Mouse (Mus musculus) T-cell, adult 2 months (primary cell): Measurements from ENCODE around the gene Ptdss2.

ENCODE experiments used
- DNase-seq: peaks from one replicate; pipeline ENCODE4 v3.0.0; 2022; ENCODE audit warnings: low spot score

Ptdss2 gene

DNA sequence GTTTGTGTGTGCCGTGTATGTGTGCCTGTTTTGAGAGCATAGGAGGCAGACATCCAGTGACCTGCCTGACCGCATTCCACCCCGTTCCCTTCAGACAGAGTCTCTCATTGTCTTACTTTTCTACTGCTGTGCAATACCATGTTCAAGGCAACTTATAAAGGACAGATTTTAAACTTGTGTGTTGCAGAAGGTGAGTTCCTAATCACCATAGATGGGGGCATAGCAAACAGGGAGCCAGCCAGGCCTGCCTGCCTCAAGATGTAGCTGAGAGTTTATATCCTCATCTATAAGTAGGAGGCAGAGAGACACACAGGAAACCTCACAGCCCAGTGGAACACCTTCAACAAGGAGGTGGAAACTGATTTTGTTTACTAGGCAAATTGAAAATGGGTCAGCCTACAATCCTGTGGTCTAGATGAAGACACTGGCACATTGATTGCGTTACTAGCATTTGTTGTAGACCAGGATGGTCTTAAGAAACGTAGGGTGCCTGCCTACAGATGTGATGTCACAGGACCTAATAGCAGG, 51.2 kb downstream of the Ptdss2 start:
- peak; percentile 22 for DNase-seq

DNA sequence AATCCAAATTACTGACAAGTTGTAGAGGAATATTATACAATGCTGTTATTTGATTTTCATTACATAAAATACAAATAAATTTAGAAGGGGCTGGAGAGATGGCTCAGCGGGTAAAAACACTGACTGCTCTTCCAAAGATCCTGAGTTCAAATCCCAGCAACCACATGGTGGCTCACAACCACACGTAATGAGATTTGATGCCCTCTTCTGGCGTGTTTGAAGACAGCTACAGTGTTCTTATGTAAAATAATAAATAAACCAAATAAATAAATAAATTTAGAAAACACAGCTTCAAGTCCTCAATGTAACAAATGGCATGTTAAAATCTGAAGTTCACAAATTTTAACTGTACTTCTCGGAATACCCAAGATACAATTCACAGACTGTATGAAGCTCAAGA, 52.9 kb downstream of the Ptdss2 start:
- DNase-seq: no peak

DNA sequence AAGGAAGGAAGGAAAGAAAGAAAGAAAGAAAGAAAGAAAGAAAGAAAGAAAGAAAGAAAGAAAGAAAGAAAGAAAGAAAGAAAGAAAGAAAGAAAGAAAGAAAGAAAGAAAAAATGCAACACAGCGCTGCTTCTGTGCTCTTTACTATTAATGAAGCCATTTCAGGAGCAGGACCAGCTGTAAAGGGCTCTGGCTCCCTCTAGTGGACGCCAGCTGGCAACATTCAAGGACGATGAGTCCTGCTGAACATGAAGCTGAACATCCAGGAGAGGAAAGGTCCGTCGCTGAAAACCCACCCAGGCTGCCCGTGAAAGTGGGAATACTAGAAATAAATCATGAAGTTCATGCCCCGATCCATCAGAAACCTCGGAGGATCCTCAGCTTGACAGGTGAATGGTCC, 54.0 kb downstream of the Ptdss2 start:
- peak; percentile 83 for DNase-seq

DNA sequence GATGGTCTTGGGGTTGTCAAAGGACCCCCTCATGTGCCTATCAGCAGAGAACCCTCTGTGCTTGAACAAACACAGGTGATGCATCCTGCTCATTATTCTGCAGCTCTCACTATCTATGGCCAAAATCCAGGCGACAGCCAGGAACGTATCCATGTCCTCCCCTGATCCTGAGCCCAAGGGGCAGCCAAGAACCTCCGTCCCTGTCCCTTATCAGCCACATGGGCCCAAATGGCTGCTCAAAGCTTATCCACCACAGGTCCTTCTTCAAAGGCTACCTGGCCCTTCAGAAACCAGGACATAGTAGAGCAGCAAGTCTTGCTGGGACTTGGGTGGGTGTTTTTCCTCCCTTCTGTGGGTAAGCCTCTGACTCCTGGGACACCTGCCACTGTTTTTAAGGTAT, 66.0 kb downstream of the Ptdss2 start:
- no peak for DNase-seq

DNA sequence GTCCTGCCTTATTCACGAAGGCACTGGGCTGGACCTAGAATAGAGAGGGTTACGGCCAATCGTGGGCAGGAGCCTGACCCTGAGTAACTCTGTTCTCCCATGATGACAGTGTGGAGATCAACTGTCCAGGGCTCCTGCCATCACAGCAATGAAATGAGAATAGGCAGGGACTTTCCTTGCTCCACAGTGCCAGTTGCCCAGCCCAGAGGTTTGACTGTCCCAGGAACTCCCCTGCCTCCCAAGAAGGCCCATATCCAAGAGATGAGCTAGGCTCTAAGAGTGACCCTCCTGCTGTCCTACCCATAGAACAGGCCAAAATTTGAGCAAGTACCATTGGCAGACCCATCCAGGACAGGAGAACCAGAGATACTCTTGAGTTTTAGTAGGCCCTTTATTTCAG, 66.6 kb downstream of the Ptdss2 start:
- no peak for DNase-seq

DNA sequence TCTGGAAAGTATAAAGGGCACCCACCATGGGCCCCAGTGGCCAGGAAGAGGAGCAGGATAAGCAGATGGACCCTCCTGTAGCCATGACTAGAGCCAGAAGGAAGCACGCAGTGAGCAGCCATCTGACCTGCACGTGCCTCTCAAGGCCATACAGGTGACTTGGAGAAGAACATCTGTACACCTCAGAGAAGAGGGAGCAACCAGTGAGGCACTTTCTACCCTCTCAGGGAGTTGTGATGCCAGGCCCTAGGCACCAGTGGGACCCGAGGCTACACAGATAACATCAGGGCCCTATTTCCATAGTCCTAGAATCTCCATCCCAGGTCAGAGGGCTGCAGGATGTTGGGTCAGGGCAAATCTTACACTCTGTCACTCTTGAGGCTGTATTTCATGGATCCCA, 68.0 kb downstream of the Ptdss2 start:
- no peak for DNase-seq

DNA sequence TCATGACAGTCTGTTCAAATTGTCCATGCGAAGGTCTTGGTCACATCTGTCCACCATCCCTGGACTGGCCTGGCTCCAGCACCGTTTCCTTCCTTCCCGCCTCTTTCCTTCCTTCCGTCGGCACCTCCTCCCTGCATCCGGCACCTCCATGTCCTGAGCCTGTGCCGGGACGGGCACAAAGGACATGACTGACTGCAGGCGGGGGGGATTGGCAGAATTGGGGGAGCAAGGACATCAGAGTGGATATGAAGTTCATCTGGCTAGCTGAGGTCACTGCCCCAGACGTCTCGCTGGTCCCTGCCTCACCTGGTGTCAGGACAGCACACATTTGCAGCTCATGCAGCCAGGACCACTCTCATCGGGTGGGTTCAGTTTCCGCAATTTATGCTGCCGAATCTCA, 68.9 kb downstream of the Ptdss2 start:
- DNase-seq: no peak

DNA sequence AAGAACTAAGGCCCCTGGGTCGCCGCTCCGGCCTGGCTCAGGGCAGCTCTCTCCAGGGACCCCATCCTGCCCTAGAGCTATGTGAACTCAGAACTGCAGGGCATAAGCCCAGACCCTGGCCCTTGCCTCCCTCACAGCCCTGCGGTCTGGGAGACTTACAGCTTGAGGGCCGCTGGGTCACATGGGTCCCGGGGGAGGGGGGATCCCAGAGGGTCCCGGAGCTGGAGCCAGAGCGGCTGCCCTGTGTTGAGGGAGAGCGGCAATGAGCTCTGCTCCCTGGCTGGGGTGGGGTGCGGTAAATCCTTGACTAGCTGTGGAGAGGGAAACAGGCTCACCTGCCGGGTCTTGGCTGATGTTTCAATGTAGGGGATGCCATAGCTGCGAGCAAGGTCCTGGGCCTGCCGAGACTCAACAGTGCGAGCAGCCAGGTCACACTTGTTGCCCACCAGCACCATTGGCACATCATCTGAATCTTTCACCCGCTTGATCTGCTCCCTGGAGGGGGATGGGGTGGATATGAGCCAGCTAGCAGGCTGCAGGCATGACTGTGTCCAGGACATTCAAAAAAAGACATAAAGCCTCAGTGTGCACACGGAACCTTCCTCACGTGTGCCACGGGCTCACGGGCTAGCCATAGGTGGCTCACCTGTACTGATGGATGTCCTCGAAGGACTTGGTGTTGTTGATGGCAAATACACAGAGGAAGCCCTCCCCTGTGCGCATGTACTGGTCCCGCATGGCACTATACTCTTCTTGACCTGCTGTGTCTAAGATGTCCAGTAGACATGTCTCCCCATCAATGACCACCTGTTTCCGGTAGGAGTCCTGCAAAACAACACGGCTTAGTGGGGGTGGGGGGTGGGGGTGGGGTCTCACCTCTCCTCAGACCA, 69.9 kb downstream of the Ptdss2 start:
- DNase-seq: no peak

DNA sequence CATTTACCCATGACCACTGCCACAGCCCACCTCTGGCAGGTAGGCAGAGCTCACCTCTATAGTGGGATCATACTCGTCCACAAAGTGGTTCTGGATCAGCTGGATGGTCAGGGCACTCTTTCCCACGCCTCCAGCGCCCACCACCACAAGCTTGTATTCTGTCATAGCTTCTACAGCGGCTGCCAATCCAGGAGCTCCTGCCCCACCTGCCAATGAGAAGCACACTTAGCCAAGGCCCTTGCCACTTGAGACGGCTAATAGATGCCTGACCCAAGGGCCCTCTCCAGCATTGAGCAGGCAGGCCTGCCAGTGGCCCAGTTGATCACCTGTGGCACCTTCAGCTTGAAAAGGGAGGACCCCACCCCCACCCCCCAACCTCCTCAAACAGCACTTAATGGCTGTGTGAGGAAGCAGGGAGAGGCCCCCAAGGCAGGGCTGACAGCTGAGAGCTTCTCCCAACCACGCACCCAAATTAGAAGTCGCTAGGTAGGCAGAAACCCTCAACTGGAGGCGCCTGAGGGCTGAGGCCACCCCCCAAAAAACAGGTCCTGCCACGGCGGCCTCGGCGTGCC, 70.7 kb downstream of the Ptdss2 start:
- no peak for DNase-seq

DNA sequence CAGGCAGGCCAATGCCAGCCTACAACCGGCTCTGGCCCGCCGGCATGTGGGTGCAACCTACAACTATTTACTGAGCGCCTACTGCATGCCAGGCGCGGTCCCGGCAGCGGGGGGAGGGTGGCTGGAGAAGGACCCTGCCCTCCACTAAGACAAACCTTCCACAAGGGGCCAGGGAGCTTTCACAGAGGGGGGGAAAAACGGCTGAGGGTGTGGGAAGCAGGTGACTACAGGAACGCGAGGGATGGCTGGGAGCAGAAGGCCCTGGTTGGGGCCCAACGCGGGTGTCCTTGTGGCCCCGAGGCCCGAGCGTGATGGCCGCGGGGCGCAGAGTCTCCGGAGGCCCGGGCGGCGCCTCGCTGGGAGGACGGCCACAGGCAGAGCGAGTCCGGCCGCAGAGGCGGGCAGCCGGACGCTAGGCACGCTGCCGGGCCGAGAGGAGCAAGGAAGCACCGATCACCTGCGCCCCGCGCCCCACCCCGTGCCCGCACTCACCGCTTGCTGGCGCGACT, 71.2 kb downstream of the Ptdss2 start:
- no peak for DNase-seq

DNA sequence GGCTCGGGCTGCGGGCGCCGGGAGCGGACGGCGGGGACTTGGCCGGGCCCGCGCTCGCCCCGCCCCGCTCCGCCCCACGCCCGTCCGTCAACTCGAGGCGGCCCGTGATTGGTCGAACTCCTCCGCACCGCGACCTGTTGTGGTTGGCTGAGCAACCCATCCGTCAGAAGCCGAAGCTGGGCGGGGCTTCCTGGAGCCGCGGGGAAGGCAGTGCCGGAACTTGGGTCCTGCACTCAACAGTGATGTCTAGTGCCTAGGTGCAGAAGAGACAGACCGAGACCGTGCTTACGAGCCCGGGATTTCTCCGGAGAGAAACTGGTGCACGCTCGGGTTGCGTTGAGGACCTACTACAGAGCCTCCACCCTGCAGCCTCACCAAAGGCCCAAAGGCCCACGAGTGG, 71.8 kb downstream of the Ptdss2 start, which contains the start of the genes Hras and Lrrc56:
TSS of gene Hras (minus strand) at position 58 of the 400 bp plus-strand sequence.
TSS of gene Lrrc56 (plus strand) at position 210 of the 400 bp plus-strand sequence.
- peak; percentile 97 for DNase-seq

DNA sequence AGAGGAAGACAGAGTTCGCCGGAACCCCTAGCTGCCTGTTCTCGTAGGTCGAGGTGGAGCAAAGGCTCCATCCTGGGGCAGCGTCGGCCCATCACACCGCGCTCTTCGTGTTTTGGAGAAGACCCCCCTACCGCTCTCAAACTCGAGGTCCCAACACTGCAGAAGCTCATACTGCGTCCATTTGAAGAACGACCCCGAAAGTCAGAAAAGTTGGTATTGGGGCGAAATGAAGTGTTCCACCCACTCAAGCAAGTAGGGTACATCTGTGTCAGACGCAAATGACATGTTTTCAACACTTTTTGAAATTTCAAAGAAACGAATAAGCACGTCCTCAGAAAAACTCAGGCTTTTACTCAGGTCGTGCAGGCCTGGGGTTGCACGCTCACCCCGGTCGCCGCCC, 72.2 kb downstream of the Ptdss2 start:
- DNase-seq: no peak

DNA sequence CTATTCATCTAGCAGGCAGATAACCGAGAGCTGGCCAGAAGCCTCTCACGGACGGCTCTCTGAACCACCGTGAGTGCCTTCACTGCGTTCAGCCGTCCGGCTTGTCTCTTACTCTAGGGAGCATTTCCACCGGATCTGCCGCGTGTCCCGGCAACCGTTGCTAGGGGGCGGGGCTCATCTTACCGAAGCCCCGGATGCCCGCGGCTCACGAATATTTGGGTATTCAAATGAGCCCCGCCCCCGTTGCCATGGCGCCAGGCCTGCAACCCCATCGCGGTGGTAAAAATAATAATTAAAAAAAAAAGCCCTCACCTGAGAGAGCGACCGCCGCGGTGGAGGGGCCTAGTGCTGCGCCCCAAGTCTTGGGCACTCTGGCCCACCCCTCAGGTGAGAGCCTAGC, 72.6 kb downstream of the Ptdss2 start:
- peak; percentile 91 for DNase-seq

DNA sequence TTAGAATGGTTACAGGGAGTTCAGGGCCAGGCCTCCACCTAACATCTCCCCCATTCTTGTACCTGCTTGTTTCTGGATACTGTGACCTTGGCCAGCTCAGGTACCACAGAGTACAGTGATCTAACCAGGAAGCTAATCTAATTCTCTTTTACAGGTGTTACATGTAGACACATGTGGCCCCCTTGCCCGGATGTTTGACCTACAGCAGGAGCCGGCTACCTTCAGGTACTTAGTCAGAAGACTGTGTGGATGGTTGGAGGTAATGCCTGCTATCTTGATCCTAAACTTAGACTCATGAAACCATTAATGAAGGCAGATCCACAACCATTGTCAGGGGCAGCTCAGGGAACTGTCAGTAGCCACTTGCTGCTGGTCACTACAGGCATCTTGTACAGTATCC, 73.6 kb downstream of the Ptdss2 start:
- no peak for DNase-seq

DNA sequence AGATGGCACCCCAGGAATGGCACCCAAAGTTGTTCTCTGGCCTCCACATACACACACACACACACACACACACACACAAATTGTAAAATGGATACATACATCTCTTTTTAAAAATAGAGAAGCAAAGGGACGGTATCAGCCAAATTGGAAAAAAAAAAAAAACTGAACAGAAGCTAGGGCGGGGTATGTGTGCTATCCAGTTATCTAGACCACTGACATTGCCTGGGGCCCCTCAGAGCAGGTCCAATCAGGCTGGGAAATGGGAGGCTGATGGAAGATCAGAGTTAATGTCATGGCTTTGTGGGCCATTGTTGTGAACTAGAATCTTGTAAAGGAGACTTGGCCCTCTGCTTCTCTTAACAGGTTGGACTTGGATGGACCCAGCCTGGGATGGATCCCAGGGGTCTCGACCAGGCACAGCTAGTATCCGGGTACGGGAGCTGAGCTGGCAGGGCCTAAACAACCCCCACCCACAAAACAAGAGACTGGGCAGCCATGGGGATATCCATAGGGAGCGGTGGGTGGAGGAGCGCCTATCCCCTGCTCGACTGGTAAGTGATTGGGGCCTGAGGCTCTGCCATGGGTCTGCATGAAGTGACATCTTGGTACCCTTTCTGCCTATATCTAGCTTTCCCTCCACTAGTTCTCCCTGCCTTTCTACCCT, 74.6 kb downstream of the Ptdss2 start:
- no peak for DNase-seq

DNA sequence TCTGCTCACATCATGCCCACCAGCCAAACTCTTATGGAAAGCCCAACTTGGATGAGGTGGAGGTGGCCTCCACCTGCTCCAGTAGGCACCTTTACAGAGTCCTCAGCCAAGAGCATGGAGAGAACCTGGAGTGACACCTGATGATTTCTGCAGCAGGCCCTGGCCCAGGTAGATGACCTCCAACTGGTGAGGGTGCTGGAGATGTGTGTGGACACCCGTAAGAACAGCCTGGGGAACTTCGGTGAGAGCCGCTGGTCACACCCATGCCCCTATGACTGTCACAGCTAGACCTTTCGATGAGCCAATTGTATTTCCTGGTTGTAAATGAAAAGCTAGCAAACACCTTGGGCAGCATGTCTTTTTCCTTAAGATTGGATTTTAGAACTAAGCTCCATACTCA, 75.9 kb downstream of the Ptdss2 start:
- DNase-seq: no peak

DNA sequence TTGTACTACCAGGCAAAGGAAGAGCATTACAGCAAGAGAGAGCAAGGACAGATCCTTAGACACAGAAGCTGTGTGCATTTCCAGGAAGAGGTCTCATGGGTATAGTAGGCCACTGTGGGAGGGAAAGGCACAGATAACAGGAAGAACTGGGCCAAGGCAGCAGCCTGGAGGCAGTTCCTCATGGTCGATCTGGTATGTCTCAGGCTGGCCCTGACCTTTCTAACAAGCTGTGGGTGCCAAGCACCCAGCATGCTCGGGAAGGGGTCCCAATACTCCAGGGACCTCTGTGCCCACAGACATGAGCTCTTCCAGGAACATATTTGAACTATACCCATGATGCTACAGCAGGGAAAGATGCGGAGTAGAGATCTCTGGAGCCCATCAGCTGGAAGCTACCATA, 82.4 kb downstream of the Ptdss2 start:
- no peak for DNase-seq

DNA sequence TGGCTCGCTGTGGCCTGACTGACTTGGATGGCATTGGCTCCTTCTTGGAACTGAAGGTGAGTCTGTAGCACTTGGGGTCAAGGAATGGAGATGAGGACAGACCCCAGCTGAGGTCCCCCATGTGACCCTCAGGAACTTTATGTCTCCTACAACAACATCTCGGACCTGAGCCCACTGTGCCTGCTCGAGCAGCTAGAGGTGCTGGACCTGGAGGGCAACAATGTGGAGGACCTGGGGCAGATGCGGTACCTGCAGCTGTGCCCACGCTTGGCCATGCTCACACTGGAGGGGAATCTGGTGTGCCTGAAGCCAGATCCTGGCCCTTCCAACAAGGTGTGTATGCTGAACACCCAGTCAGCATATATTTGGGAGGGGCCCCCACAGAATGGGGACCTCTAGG, 83.3 kb downstream of the Ptdss2 start:
- no peak for DNase-seq

DNA sequence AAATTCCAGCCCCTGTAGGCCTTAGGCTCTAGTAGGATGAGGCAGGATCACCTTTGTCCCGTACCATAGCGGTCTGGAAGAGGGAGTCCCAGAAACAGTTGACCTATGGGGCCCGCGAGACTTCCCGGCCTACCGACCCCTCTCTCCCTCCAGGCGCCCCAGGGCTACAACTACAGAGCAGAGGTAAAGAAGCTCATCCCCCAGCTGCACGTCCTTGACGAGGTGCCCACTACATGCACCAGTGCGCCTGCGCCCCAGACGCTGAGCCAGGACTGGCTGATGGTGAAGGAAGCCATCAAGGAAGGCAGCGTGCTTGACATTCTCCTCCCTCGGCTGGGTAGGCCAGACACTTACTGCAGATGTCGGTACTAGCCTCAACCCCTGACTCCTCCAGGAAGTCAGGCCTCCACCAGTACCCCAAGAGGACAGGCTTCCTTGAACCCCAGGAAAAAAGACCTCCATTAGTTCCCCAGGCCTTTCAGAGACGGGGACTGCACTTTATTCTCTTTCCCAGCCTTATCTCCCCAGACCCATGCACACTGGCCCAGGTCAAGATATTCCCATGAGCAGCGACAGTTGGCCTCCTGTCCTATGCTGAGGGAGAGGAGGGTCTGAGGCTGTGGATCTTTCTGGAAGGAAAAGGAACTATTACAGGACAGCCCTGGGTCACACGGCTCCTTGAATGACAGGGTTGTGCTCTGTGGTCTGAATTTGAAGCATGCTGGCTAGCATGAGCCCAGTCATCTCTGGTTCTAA, 84.2 kb downstream of the Ptdss2 start:
- no peak for DNase-seq
